Mouse (Mus musculus): ENCODE data around the gene Notch4. TPM values are rescaled to one million over a fixed set of nuclear protein-coding genes. Genes with fewer than 3 reads are reported as not detected.

Gene Notch4
- total RNA-seq, 1 experiment from 2014 or later: 0.35 TPM

GRCm38 (mm10) chr17:34563354-34563753, 714 bp upstream of the Notch4 start:
- no peak for ATAC-seq (replicated peaks in 1 of 2; ENCODE audit: insufficient read depth in 1 of 2, low FRiP score in 2 of 2, low TSS enrichment in 1 of 2, low read depth in 1 of 2, poor library complexity in 2 of 2, severe bottlenecking in 2 of 2)

GRCm38 (mm10) chr17:34564796-34565195, 728 bp downstream of the Notch4 start:
- no peak for ATAC-seq (replicated peaks in 1 of 2; ENCODE audit: insufficient read depth in 1 of 2, low FRiP score in 2 of 2, low TSS enrichment in 1 of 2, low read depth in 1 of 2, poor library complexity in 2 of 2, severe bottlenecking in 2 of 2)

GRCm38 (mm10) chr17:34567311-34567710, 3.2 kb downstream of the Notch4 start:
- no peak for ATAC-seq (replicated peaks in 1 of 2; ENCODE audit: insufficient read depth in 1 of 2, low FRiP score in 2 of 2, low TSS enrichment in 1 of 2, low read depth in 1 of 2, poor library complexity in 2 of 2, severe bottlenecking in 2 of 2)

- no peak for ATAC-seq (replicated peaks in 1 of 2; ENCODE audit: insufficient read depth in 1 of 2, low FRiP score in 2 of 2, low TSS enrichment in 1 of 2, low read depth in 1 of 2, poor library complexity in 2 of 2, severe bottlenecking in 2 of 2)
Observed at GRCm38 (mm10) chr17:34568421-34568820, 4.4 kb downstream of the Notch4 start.

- no peak for ATAC-seq (replicated peaks in 1 of 2; ENCODE audit: insufficient read depth in 1 of 2, low FRiP score in 2 of 2, low TSS enrichment in 1 of 2, low read depth in 1 of 2, poor library complexity in 2 of 2, severe bottlenecking in 2 of 2)
Observed at GRCm38 (mm10) chr17:34569919-34570318, 5.9 kb downstream of the Notch4 start.

- no peak for ATAC-seq (replicated peaks in 1 of 2; ENCODE audit: insufficient read depth in 1 of 2, low FRiP score in 2 of 2, low TSS enrichment in 1 of 2, low read depth in 1 of 2, poor library complexity in 2 of 2, severe bottlenecking in 2 of 2)
Observed at GRCm38 (mm10) chr17:34571875-34572274, 7.8 kb downstream of the Notch4 start.

GRCm38 (mm10) chr17:34572361-34572760, 8.3 kb downstream of the Notch4 start:
- ATAC-seq (replicated peaks in 1 of 2; ENCODE audit: insufficient read depth in 1 of 2, low FRiP score in 2 of 2, low TSS enrichment in 1 of 2, low read depth in 1 of 2, poor library complexity in 2 of 2, severe bottlenecking in 2 of 2): no peak

- ATAC-seq (replicated peaks in 1 of 2; ENCODE audit: insufficient read depth in 1 of 2, low FRiP score in 2 of 2, low TSS enrichment in 1 of 2, low read depth in 1 of 2, poor library complexity in 2 of 2, severe bottlenecking in 2 of 2): no peak
Observed at GRCm38 (mm10) chr17:34576577-34576976, 12.5 kb downstream of the Notch4 start.

- ATAC-seq (replicated peaks in 1 of 2; ENCODE audit: insufficient read depth in 1 of 2, low FRiP score in 2 of 2, low TSS enrichment in 1 of 2, low read depth in 1 of 2, poor library complexity in 2 of 2, severe bottlenecking in 2 of 2): 0 out of 4 replicates have a peak, but pooled peaks of 1 of the 2 experiments have one; percentile 27
Observed at GRCm38 (mm10) chr17:34578070-34578469, 14.0 kb downstream of the Notch4 start.

GRCm38 (mm10) chr17:34582528-34582927, 18.5 kb downstream of the Notch4 start:
- no peak for ATAC-seq (replicated peaks in 1 of 2; ENCODE audit: insufficient read depth in 1 of 2, low FRiP score in 2 of 2, low TSS enrichment in 1 of 2, low read depth in 1 of 2, poor library complexity in 2 of 2, severe bottlenecking in 2 of 2)

GRCm38 (mm10) chr17:34583397-34583796, 19.3 kb downstream of the Notch4 start:
- no peak for ATAC-seq (replicated peaks in 1 of 2; ENCODE audit: insufficient read depth in 1 of 2, low FRiP score in 2 of 2, low TSS enrichment in 1 of 2, low read depth in 1 of 2, poor library complexity in 2 of 2, severe bottlenecking in 2 of 2)

- no peak for ATAC-seq (replicated peaks in 1 of 2; ENCODE audit: insufficient read depth in 1 of 2, low FRiP score in 2 of 2, low TSS enrichment in 1 of 2, low read depth in 1 of 2, poor library complexity in 2 of 2, severe bottlenecking in 2 of 2)
Observed at GRCm38 (mm10) chr17:34583819-34584218, 19.8 kb downstream of the Notch4 start.

- no peak for ATAC-seq (replicated peaks in 1 of 2; ENCODE audit: insufficient read depth in 1 of 2, low FRiP score in 2 of 2, low TSS enrichment in 1 of 2, low read depth in 1 of 2, poor library complexity in 2 of 2, severe bottlenecking in 2 of 2)
Observed at GRCm38 (mm10) chr17:34585121-34585520, 21.1 kb downstream of the Notch4 start.

- no peak for ATAC-seq (replicated peaks in 1 of 2; ENCODE audit: insufficient read depth in 1 of 2, low FRiP score in 2 of 2, low TSS enrichment in 1 of 2, low read depth in 1 of 2, poor library complexity in 2 of 2, severe bottlenecking in 2 of 2)
Observed at GRCm38 (mm10) chr17:34585877-34586771, 22.1 kb downstream of the Notch4 start.

GRCm38 (mm10) chr17:34586796-34587422, 22.8 kb downstream of the Notch4 start:
- peak; percentile 46 to 47; a peak in 3 of 4 replicates for ATAC-seq (replicated peaks in 1 of 2; ENCODE audit: insufficient read depth in 1 of 2, low FRiP score in 2 of 2, low TSS enrichment in 1 of 2, low read depth in 1 of 2, poor library complexity in 2 of 2, severe bottlenecking in 2 of 2)

- ATAC-seq (replicated peaks in 1 of 2; ENCODE audit: insufficient read depth in 1 of 2, low FRiP score in 2 of 2, low TSS enrichment in 1 of 2, low read depth in 1 of 2, poor library complexity in 2 of 2, severe bottlenecking in 2 of 2): peak; percentile 39 to 56
Observed at GRCm38 (mm10) chr17:34587423-34587811, 23.3 kb downstream of the Notch4 start.

GRCm38 (mm10) chr17:34587814-34588213, 23.7 kb downstream of the Notch4 start:
- no peak for ATAC-seq (replicated peaks in 1 of 2; ENCODE audit: insufficient read depth in 1 of 2, low FRiP score in 2 of 2, low TSS enrichment in 1 of 2, low read depth in 1 of 2, poor library complexity in 2 of 2, severe bottlenecking in 2 of 2)

- ATAC-seq (replicated peaks in 1 of 2; ENCODE audit: insufficient read depth in 1 of 2, low FRiP score in 2 of 2, low TSS enrichment in 1 of 2, low read depth in 1 of 2, poor library complexity in 2 of 2, severe bottlenecking in 2 of 2): no peak
Observed at GRCm38 (mm10) chr17:34588767-34589166, 24.7 kb downstream of the Notch4 start.
